Mouse (Mus musculus) adrenal gland, adult 18-20 months (tissue): ENCODE measurements around the gene Gm49337. TPM values are rescaled to one million over a fixed set of nuclear protein-coding genes. Genes with fewer than 3 reads are reported as not detected.

Source experiments
- DNase-seq, 2 experiments: peaks; one replicate each; pipeline ENCODE4 v3.0.0; 2021 to 2022; ENCODE audit warnings: low spot score in 2 of 2
- total RNA-seq, 2 experiments: library from RNA; stranded (reverse); gene quantifications; 1 replicate in 1 of 2; 2 replicates in 1 of 2; pipeline ENCODE4 v1.2.3; 2021

Gene Gm49337
- total RNA-seq, 2 experiments from 2014 or later = not detected

DNA sequence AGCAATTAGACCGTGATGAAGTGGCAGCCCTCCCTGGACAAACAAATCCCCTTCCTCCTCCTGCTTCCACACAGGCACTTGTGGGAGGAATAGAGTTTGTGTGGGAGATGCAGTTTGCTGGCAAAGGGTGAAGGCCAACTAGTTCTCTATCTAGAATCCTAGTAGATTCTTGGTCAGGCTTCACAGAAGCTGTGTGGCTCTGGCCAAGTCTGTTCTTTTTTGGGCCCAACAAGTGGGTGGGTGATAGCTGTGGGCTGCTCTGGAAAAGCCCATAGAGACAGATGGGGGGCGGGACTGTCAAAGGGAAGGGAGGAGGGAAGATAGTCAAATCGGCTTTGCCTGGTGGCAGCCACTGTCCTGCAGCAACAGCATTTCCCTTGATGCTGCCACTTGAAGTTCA lies 12.4 kb upstream of the Gm49337 start:
- no peak for DNase-seq

DNA sequence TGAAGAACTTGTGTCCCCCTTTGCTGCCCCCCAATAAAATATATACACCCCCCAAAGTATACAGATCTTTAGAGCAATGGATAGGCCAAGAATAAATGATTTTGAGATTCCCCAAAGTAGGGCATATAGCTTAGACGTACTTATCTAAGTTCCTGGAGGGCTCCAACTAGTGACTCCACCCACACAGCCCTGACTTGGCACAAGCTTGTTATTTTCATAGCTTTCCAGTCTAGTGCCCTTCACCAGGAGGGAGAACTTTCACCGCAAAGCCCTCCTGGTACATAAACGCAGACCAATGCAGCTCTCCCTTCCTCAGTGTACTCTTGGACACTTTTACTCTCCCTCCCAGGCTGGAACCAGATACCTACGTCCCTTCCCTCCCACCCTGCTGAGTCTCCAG lies 11.0 kb upstream of the Gm49337 start:
- no peak for DNase-seq

DNA sequence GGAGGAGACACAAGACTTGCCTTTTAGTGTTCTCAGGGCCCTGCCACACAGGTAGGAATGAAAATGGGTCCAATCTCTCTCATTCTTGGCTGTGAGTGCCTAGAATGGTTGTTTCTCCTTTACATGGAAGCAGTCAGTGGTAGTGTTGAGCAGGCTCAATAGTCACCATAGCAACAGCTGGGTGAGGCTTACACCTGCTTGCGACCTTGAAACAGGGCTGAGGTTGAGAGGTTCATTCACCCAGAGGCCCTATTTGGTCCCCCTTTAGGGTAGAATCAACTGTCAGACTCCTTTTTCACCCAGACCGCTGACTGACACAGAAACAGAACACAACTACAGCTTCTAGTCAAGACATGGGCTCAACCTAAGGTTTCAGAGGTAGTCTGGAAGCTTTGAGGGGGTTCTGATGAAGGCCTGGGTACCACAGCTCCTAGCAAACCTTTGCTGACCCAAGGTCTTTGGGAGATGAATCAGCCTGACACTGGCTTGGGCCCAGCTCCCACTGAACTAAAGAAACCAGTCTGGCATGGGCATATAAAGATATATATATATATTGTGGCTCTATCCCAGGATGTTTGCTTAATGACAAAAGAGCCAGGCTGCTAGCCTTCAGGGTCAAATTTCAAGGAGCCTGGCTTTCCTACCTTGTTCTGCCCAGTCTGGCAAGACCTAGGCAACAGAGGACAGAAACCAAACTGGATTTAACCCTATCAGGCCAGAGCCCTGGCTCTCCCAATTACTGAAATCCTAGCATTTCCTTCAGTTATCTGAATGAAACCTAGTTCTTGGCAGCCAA lies 8.2 kb upstream of the Gm49337 start:
- no peak for DNase-seq

DNA sequence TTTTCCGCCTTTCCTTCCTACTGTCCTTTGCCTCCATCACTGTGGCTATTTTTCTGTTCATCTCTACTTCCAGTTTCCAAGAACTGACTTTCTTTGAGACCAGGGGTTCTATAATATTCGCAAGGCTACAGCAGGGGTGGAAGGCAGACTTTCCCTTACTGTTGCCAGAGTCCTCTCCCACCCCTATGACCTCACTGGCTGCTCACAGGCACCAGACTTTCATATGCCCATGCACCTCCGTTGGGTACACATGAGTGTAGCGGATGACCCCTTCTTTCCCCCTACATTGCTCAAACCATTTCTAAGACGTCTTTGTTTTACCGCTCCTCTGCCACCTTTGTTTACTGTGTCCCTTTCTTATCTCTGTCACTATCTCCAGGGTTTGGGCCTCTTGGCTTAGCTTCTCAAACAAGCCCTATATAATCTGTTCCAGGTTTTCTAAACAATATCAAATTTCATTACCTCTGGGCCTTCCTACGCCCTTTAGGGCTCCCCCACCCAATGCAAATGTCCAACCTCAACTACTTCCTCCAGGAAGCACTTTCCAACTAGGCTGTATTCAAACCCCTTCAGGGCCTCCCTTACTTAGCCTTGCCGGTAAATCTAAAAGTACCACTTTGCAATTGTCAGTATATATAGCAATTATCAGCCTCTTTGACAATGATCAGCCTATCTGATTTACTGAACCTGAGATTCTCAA lies 7.3 kb upstream of the Gm49337 start:
- DNase-seq = no peak

DNA sequence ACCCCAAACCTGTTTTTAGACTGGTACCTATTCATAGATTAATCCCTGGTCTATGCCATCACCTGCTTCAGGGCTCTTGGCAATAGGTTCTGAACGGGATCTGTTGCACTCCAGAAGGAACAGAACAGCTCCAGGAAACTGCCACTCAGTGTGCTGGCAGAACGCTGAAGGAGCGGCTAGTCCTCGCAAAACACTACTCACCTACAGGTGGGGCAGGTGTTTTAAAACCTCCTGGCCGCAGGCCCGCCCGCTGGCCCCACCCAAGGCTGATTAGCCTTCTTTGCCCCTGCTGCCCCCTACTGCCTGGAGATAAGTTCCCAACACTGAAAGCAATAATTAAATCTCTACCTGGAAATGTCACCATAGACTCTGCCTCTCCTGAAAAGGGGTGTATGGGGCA lies 5.8 kb upstream of the Gm49337 start, which contains the start of gene Tspan1:
Gene Tspan1, minus strand, starts transcription at position 198 of the 400 bp plus-strand sequence.
- no peak for DNase-seq

DNA sequence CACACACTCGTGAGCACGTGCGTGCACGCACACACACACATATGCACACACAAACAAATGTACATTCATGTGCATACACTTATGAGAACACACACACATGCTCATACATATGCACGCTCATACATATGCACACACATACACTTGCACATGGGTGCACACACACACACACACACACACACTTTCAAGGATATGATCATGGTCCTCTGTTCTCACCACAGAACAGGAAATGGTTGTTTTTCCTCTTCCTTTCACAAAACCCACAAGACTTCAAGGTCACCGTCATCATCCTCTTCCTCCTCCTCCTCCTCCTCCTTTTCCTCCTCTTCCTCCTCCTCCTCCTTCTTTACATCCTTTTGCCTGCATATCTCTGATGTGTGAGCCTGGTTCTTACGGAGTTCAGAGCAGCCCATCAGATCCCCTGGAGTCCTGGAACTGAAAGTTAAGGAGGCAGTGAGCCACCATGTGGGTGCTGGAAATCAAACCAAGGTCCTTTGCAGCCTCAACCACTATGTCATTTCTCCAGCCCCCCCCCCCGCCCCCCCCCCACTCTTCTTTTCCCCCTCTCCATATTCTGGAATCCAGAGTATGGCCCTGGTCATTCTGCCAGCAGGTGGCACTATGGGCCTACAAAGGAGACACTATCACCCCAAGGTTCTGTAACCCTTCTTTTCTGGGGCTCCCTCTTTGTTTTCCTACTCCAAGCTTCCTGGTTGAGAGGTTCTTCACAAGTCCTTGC lies 4.4 kb upstream of the Gm49337 start:
- DNase-seq = peak; percentile 72 to 81

- DNase-seq = no peak
Observed at GRCm38 (mm10) chr4:116169353-116169672, 3.9 kb upstream of the Gm49337 start.

GRCm38 (mm10) chr4:116173752-116174151 lies 568 bp downstream of the Gm49337 start:
- DNase-seq = no peak

DNA sequence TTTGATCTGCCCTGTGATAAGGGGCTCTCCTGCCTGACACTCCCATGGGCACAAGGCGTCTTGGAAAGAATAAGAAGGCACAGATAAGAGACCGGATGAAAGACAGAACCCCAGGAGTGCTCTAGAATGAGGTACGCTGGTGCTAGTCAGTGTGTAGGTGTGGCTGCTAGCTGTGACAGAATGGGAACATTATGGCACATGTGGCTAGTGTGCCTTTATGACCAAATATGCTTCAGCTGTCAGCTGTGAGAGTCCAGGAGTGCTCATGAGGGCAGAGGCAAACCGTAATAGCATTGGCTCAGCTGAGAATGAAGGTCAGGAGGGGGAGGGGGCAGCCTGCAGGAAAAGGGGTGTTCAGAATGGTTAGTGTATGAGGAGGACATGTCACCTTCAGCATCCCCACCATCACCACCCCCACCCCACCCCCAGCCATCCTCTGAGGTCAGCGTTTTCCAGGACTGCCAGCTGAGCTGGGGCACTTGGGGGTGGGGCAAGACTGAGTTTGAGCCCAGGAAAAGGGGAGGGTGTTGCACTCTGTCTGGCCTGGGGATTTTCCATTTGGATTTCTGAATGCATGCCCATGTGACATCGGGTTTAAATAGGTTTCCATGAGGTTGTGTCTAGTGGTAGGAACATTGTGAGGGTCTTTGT lies 1.4 kb downstream of the Gm49337 start:
- DNase-seq = no peak

DNA sequence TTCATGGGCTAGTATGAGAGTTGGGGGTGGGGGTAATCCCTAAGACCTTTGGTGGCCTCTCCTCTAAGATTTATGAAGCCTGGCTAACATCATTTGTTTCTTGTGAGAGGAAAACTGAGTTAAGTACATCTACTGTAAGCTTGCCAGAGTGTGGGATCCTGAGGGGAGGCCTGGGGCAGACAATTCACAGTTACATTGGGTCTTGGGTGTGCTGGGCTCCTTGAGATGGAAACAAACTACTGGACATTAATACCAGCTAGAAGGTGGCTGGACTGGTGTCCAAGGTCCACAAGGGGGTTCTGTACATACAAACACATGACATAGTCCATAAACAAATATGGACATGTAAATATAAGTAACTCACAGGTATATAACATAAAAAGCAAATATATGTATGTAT lies 2.0 kb downstream of the Gm49337 start:
- DNase-seq = no peak

- no peak for DNase-seq
Observed at GRCm38 (mm10) chr4:116175711-116176542, 2.7 kb downstream of the Gm49337 start.

GRCm38 (mm10) chr4:116176543-116176988 lies 3.4 kb downstream of the Gm49337 start:
- peak in 1 of 2 experiments; percentile 36 for DNase-seq

DNA sequence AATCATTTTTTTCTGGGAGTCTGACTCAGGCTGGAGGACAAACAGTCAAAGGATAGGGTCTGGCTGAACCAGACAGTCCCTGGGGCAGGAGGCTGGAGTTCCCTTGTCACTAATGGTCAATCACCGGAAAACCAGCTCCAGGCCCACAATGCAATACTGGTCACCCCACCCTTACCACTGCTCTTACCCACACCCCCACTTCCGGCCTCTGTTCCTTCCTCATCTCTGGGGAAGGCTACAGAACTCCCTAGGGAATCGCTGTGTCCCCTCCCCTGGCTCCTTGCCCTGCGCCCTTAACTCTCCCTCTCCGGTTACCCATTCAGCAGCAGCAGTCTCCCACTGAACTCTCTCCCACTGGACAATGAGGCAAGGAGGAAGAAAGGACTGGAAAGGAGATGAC lies 4.0 kb downstream of the Gm49337 start:
- peak; percentile 40 to 63 for DNase-seq

GRCm38 (mm10) chr4:116182079-116182478 lies 8.9 kb downstream of the Gm49337 start:
- DNase-seq = no peak

GRCm38 (mm10) chr4:116182745-116183144 lies 9.6 kb downstream of the Gm49337 start:
- no peak for DNase-seq

- no peak for DNase-seq
Observed at GRCm38 (mm10) chr4:116185083-116185482, 11.9 kb downstream of the Gm49337 start.

DNA sequence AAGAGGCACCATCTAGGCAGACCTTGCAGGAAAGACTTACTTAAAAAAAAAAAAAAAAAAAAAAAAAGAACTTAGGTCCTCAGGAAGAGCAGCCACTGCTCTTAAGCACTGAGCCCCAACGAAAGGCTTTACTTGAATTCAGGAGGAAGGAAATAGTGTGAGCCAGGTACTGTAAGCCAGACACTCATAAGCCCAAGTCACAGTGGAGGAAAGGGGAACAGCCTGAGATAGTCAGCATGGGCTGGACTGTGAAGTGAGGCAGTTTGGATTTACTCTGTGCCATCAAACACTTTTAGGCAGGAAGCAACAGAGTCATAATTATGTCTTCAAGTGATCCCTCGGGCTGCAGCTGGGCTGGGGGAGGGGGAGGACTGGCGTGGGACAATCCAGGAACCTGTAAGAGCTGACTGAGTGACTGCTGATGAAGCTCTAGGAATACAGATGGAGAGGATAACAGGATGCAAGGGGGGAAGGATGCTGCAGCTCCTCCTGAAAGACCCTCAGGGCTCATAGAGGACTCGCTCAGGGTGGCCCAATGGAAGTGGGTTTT lies 19.2 kb downstream of the Gm49337 start:
- DNase-seq = no peak

DNA sequence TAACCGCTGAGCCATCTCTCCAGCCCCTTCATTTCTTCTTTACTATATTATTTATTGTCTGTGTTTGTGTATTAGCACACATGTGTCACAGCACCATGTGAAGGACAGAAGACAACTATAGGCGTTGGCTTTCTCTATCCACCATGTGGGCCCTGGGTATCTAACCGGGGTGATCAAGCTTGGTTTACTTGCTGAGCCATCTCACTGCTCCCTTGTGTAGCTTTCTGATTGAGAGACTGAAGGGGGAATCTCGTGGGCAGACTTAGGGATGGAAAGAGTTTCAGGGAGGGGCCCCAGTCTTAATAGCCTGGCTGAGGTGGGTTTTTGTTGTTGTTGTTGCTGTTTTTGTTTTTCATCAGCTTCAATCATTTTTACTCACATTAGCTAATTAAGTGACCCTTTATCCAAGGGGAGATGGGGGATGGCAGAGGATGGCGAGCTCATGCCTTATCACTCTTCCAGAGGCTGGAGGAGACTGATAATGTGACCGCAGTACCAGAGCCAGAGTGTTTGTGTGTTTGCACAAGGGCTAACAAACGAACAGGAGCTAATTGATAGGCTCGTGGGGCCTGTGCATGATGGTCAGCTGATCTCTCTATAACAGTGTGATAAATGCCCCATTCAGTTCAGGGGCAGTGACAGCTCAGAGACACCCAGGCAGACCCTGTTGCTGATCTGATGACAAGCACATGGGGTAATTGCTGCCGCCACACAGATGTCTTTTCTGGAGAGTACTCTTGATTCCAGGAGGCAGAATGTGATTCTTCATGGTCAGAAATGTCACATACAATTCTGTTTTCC lies 20.6 kb downstream of the Gm49337 start:
- DNase-seq = no peak

DNA sequence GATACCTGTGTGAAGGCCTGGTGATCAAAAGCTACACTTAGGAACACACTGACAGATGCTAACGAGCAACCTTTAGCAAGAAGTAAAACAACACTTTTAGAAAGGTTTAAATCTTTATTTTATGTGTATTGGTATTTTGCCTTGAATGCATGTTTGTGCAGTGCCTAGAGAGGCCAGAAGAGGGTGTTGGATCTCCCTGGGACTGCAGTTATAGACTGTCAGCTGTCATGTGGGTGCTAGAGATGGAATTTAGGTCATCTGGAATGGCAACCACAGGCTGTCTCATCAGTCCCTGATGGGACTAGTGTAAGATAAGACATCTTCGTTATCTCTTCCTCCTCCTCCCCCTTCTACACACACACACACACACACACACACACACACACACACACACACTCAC lies 25.2 kb downstream of the Gm49337 start:
- no peak for DNase-seq
